Mouse (Mus musculus) cortical plate, adult 2 months (tissue): ENCODE data around the gene Phkb. TPM values are rescaled to one million over a fixed set of nuclear protein-coding genes. Genes with fewer than 3 reads are reported as not detected.

Experiments
- H3K27ac ChIP-seq: fragments of 200-500 bp; 2 replicates; pipeline ENCODE4 v1.5.1; 2012; ENCODE audit warnings: low read length, control low read depth, inconsistent platforms; ENCODE audit not compliant: insufficient read depth
- H3K4me1 ChIP-seq: fragments of 200-500 bp; 2 replicates; pipeline ENCODE4 v1.6.1; 2011; ENCODE audit warnings: low read length; ENCODE audit not compliant: control insufficient read depth, insufficient read depth
- H3K4me3 ChIP-seq: fragments of 200-500 bp; 2 replicates; pipeline ENCODE4 v1.5.1; 2011; ENCODE audit warnings: mild to moderate bottlenecking, low read length, control low read depth; ENCODE audit not compliant: insufficient read depth
- CTCF ChIP-seq: fragments of 200-500 bp; IDR thresholded peaks from 2 replicates; pipeline ENCODE4 v1.5.1; 2011; ENCODE audit warnings: mild to moderate bottlenecking, control low read depth, low read length; ENCODE audit not compliant: insufficient read depth; ENCODE audit errors: extremely low read depth
- POLR2A ChIP-seq: fragments of 200-500 bp; IDR thresholded peaks from 2 replicates; pipeline ENCODE4 v1.6.1; 2011; ENCODE audit warnings: mild to moderate bottlenecking, low read length, control low read depth; ENCODE audit not compliant: insufficient read depth; ENCODE audit errors: extremely low read depth
- polyA plus RNA-seq: library from polyadenylated mRNA; depleted of rRNA; stranded (reverse); fragments of >200 nt; gene quantifications from 2 replicates; pipeline ENCODE4 v1.2.3, GENCODE M21; 2012

The Phkb gene
- polyA plus RNA-seq, 1 experiment: 27.1 TPM

- no peak overlapping the region for H3K4me3 ChIP-seq
- peaks cover 3% of the 10 kb centered on the region for H3K4me1 ChIP-seq
- TF ChIP-seq CTCF (no peak), POLR2A (no peak)
- no peak overlapping the region for H3K27ac ChIP-seq
These were observed 19.9 kb downstream of the Phkb start for GRCm38 (mm10) chr8:85860612-85861011.

- Histone ChIP-seq H3K4me3 (no peak overlapping the region), H3K4me1 (peaks cover 3% of the 10 kb centered on the region), H3K27ac (peak overlapping the region; percentile 46; the same call in 1 of the 2 replicates)
- TF ChIP-seq POLR2A (no peak), CTCF (no peak)
These were observed 21.6 kb downstream of the Phkb start for GRCm38 (mm10) chr8:85862381-85862780.

- H3K27ac ChIP-seq: no peak overlapping the region
- no peak overlapping the region for H3K4me3 ChIP-seq
- no peaks in the 10 kb centered on the region for H3K4me1 ChIP-seq
- TF ChIP-seq POLR2A: no peak
These were observed 30.9 kb downstream of the Phkb start for GRCm38 (mm10) chr8:85871660-85872059.

GRCm38 (mm10) chr8:85877976-85878375 is 37.2 kb downstream of the Phkb start:
- TF ChIP-seq CTCF (no peak), POLR2A (no peak)
- Histone ChIP-seq H3K27ac (no peak overlapping the region), H3K4me1 (no peaks in the 10 kb centered on the region), H3K4me3 (no peak overlapping the region)

GRCm38 (mm10) chr8:85879624-85880023 is 38.9 kb downstream of the Phkb start:
- H3K27ac ChIP-seq: no peak overlapping the region
- no peak for TF ChIP-seq CTCF
- no peak for TF ChIP-seq POLR2A
- no peak overlapping the region for H3K4me3 ChIP-seq
- H3K4me1 ChIP-seq: no peaks in the 10 kb centered on the region

GRCm38 (mm10) chr8:85884811-85885210 is 44.1 kb downstream of the Phkb start:
- TF ChIP-seq POLR2A (no peak), CTCF (no peak)
- Histone ChIP-seq H3K4me3 (no peak overlapping the region), H3K27ac (no peak overlapping the region), H3K4me1 (no peaks in the 10 kb centered on the region)

GRCm38 (mm10) chr8:85897636-85898035 is 56.9 kb downstream of the Phkb start:
- TF ChIP-seq POLR2A (no peak), CTCF (no peak)
- H3K27ac ChIP-seq: no peak overlapping the region
- H3K4me1 ChIP-seq: no peaks in the 10 kb centered on the region
- H3K4me3 ChIP-seq: no peak overlapping the region

GRCm38 (mm10) chr8:85924991-85925390 is 84.2 kb downstream of the Phkb start:
- TF ChIP-seq CTCF: no peak
- TF ChIP-seq POLR2A: no peak
- Histone ChIP-seq H3K4me1 (no peaks in the 10 kb centered on the region), H3K27ac (no peak overlapping the region), H3K4me3 (no peak overlapping the region)

- Histone ChIP-seq H3K4me3 (no peak overlapping the region), H3K4me1 (no peaks in the 10 kb centered on the region), H3K27ac (no peak overlapping the region)
- no peak for TF ChIP-seq CTCF
- no peak for TF ChIP-seq POLR2A
These were observed 84.8 kb downstream of the Phkb start for GRCm38 (mm10) chr8:85925574-85925973.

GRCm38 (mm10) chr8:85926107-85926506 is 85.3 kb downstream of the Phkb start:
- no peaks in the 10 kb centered on the region for H3K4me1 ChIP-seq
- no peak overlapping the region for H3K27ac ChIP-seq
- TF ChIP-seq POLR2A (no peak), CTCF (no peak)
- H3K4me3 ChIP-seq: no peak overlapping the region

GRCm38 (mm10) chr8:85936148-85936547 is 95.4 kb downstream of the Phkb start:
- TF ChIP-seq CTCF: no peak
- TF ChIP-seq POLR2A: no peak

More at GRCm38 (mm10) chr8:85936148-85936547, 95.4 kb downstream of the Phkb start:
- H3K4me1 ChIP-seq: no peaks in the 10 kb centered on the region
- H3K4me3 ChIP-seq: no peak overlapping the region
- H3K27ac ChIP-seq: no peak overlapping the region
